Mouse (Mus musculus) urinary bladder, postnatal 14 days (tissue): Measurements from ENCODE around the gene Ssr2.
A peak's percentile ranks its signal among the peaks of the same experiment; 100 is the strongest.

ENCODE experiments used
- DNase-seq: peaks from one replicate; pipeline ENCODE4 v3.0.0; 2021; ENCODE audit warnings: low spot score

The Ssr2 gene

DNA sequence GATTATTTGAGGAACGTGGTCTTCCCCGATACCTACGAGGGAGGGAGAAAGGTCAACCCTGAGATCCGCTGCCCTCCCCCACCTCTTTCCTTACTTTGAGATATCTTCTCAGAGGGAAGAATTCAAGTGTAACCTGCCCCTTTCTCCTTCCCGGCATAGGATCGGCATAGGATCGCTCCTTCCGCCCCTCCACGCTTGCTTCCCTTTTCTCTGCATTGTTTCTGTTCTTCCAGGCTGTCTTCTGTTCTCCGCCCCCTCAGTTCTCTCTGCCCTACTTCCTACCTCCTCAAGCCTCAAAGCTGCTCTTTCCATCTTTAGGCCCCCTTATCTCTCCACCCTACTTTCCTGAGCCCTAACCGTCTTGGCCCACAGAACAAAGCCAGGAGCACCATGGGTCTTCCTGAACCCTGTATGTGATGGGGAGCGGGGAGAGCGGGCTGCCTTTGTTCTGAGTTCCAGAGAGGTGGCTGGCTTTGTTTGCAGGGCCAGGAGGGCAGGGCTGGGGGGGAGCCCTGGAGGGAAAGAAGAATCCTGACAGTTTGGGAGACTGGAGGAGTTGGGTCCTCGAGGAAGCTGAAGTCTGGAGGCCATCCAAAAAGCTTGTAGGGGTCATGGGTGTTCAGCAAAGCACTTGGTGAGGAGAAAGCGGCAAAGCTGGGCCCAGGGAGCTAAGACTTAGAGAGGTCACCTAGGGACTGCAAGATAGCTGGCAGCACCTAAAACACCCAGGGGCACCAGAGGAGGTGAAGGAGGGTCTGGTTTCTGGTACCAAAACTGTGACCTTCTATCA lies 47.9 kb downstream of the Ssr2 start:
- no peak for DNase-seq

DNA sequence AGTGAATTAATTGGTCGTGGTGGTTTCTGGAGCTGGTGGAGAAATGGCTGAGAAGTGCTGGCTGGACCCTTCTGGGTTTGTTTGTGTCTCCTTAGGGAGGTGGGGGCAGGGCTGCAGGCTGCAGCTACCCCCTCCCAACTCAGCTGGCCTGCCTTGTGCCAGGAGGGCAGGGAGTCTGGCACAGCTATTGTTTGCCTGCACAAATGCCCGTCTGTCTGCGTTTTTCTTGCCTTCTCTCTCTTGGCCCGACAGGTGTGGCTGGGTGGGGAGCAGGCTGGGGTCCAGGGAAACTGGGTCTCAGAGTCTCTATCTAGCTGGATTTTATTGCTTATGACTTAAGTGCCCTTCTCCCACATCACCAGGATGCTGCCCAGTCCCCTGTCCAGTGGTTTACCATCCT lies 48.6 kb downstream of the Ssr2 start:
- no peak for DNase-seq

DNA sequence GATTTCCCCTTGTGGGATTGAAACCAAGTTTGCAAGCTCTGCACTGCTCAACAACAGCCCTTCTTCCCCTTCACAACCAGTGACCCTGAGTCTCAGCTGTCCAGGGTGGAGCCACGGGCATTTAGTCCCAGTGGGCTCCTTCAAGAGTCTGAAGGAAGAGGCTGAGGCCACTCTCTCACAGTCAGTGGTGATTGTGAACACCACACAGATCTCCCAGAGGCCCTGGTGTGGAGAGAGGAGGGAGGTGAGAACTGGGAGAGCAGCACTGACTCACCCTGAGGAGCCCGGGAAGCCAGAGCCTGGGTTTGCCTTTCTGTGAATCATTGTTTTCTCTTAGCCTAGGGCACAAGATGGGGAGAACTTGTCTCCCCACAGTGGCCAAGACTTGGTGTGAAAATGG lies 49.3 kb downstream of the Ssr2 start:
- DNase-seq = peak; percentile 57

DNA sequence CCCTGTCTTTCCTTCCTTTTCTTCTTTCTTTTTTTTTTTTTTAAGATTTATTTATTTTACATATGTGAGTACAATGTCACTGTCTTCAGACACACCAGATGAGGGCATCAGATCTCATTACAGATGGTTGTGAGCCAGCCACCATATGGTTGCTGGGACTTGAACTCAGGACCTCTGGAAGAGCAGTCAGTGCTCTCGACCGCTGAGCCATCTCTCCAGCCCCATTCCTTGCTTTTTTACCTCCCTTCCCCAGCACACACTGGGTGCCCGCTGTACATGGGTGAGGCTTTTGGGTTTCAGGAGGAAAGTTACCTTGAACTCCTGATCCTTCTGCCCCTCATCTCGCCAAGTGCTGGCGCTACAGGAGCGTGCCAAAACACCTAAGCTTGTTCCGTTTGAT lies 49.9 kb downstream of the Ssr2 start:
- no peak for DNase-seq

DNA sequence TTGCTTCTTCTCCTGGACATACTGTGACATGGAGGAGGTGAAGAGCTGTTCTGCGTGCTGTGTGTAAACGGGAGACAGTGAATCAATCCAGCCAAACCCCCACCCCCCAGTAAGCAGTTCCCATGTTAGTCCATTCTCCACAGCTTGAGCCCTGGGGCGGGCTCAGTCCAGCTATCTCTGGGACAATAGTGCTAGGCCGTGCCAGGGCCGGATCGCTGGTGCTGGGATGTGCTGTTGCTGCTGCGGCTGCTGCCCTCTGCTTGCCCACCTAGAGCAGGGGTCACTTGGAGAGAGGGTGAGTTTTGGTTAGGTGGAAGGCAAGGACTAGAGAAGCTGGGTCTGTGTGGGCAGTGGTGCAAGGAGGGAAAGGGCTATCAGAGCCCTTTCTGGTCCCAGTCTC lies 50.6 kb downstream of the Ssr2 start:
- DNase-seq = no peak

DNA sequence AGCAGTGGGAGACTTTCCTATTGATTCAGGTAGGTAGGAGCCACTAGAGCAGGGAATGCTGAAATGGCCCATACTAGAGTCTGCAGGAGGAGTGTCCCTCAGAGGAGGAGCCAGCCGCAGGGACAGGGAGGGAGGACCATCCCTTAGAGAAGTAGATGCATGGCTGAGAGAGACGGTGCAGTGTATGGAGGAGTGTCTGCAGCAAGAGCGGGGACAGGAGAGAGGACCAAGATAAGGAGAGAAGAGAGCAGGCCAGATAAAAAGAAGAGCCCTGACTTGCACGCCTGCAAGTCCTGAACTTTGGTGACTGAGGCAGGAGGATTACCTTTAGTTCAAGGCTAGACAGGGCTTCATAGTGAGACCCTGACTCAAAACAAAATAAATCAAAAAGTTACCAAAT lies 51.4 kb downstream of the Ssr2 start:
- no peak for DNase-seq

DNA sequence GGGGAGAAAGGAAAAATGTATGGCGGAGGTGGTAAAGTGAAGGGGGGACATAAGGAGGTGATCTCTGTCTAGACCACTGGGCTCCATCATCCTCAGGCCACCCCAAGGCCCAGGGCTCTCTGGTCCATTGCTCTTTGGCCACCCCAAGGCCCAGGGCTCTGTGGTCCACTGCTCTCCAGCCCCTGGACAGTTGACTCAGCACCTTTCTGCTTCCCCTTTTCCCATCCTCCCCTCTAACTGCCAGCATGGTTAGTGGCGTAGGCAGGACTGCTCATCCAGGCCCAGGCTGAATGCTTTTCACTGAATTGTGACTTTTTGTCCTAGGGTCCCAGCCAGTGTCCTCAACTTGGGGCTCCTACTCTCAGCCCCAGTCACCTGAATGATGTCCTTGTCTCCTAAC lies 51.9 kb downstream of the Ssr2 start:
- no peak for DNase-seq

DNA sequence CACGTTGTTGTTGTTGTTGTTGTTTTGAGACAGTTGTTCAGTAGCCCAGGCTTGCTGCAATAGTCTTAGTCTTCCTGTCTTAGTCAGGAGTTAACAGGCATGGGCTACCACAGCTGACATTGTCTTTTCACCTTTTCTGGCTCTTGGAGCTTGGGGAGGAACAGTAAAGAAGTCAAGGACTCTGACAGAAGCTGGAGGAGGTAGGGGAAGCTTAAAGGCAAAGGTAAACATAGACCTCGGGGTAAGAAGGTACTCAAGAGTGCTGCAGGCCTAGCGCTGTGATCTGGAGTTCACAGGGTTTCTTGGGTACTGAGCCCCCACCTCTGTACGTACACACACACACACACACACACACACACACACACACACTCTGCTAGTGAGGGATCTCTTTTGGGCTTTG lies 53.1 kb downstream of the Ssr2 start:
- no peak for DNase-seq

DNA sequence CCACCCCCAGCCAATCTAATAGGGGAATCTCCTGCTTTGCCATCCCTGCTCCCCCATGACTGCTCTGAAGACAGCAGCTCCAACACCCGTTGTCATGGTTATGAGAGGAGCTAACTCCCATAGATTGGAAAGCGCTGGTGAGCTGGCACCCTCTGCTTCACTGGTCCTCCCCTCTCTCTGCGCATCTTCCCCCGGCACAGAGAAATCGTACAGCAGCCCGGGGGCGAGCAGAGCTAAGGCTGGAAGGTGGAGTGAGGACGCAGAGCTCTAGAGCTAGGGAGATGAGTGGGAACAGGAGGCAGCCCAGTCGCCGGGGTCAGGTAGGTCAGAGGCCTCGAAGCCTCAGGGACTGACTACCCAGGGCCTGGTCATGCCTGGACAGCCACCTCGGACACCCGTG lies 53.6 kb downstream of the Ssr2 start:
- DNase-seq = no peak

DNA sequence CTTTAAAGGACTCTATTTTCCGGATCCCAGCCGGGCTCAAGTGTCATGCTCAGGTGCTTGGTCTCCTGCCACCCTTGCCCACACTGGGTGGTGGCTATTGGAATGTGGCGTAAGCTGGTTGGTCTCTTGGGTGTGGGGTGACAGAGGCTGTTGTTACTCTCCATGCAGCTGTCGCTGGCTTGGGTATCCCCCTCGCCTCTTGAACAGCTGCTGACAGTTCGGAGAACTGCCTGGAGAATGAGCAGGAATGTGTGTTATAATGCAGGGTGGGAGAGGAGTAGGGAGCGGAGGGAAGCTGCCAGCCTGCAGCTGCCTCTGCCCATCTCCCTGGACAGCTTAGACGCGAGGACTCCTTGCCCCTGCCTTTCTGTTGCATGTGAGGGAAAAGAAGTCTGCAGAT lies 54.3 kb downstream of the Ssr2 start:
- no peak for DNase-seq

DNA sequence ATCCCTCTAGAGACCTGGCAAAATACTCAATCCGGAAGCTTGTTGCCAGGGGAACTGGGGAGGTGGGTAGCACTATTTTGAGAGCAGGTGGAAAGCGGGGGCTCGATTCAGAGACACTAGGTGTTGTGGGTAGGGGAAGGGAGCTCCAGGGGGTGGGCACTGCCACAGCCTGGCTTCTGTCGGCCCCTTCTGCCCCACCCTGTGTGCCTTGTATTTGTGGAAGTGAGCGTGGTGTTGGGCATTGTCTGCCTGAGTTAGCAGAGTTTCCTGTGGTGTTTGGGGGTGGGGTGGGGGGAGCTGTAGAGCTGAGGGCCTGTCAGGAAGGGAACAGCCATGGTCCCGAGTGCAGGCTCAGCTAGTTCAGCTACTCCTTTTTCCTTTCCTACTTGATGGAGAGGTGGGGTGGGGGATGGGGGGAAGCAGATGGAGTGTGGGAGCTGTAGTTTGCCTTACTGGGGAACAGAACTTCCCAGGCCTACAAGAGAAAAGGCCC lies 55.2 kb downstream of the Ssr2 start:
- DNase-seq = no peak

DNA sequence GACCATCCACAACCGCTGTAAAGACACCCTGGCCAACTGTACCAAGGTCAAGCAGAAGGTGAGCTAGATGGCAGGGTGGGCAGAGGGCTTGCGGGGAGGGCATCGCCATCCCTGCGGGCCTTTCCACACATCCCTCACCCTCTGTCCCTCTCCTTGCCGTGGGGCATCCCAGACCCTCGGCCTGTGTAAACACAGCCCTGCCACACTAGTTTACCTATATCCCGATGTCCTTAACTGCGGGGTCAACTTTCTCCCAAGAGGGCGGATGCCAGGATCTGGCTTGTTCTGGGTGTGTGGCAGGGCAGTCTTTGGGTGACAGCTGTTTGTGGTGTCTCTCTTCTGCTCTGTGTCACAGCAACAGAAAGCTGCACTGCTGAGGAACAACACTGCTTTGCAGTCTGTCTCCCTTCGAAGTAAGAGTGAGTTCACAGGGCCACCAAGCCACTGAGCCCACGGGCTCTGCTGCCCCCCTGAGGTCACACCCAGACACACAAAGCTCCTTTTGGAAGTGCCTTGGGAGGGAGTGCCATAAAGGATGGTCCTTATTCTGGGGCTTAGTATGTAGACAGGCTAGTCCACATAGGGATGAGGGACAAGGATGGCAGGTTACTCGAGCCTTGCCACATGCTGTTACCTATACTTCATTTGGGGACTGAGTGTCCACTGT lies 56.4 kb downstream of the Ssr2 start:
- no peak for DNase-seq

DNA sequence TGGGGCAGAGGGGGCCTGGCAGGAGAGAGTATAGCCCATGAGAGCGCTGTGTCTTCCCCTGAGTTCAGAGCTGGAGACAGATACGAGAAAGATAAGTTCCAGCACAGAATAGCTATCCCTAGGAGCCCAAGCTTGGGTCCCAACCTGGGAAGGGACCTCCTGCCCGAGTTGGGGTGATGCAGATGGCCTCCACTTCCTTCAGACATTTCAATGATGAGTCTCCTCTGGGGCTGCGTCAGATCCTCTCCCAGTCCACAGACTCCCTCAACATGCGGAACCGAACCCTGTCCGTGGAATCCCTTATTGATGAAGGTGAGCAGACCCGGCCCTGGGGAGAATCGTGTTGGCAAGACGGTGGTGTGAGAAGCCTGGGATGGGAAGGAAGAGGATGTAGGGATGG lies 57.4 kb downstream of the Ssr2 start:
- no peak for DNase-seq

DNA sequence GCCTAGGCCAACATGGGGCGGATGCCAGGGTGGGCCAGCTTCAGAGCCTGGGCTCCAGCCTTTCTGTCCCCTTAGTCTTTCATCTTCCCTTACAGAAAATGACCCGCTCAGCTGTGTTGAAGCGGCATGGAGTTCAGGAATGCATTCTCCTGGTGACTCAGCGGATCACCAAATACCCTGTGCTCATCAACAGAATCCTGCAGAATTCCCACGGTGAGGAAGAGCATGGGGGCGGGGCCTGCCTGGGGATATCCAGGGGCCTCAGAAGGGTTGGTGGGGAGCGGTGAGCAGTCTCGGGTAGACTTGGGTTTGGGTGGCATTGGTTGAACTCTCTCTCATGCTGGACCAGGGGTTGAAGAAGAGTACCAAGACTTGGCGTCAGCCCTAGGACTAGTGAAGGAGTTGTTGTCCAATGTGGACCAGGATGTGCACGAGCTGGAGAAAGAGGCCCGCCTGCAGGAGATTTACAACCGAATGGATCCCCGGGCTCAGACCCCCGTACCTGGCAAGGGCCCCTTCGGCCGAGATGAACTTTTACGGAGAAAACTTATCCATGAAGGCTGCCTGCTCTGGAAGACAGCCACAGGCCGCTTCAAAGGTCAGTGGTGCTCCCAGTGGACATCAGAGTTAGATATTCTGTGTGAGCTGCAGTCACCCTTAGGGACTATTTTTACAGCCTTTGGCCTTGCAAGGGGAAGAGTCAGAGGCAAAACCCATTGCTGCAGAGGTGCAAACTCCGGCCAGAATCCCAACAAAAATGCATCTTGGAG lies 60.0 kb downstream of the Ssr2 start:
- DNase-seq = no peak

DNA sequence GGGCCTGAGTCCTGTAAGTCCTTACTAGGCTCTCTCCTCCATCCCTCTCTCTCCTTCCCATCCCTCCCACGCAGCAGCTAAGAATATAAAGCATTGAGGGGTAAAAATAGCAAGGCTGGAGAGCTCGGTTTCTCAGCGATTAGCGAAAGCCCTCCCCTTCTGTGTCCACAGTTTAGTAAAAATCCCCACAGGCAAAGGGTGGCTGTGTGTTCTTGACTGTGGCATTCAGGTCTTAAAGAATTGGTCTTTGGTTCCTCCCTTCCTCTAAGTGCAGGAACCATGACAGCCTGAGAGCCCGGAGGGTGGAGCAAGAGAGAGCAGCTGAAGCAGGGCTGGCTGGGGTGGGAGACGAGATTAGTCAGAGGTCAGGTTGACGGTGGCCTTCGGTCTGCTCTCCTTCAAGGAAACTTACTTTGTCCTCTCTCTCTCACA lies 60.9 kb downstream of the Ssr2 start:
- DNase-seq = no peak

DNA sequence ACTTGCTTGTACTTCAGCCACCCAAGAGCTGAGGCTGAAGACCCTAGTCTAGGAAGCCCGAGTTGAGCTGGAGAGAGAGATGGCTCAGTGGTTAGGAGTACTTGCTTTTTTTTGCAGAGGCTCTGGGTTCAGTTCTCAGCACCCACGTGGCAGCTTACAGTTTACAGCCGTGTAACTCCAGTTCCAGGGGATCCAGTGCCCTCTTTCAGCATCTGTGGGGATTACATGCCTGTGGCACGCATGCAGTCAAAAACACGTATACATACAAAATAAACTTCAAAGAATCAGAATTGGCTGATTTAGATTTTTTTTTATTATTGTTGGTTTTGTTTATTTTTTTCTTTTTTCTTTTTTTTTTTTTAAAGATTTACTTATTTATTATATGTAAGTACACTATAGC lies 61.5 kb downstream of the Ssr2 start:
- no peak for DNase-seq
